Mouse (Mus musculus) lung, postnatal 0 days (tissue): Measurements from ENCODE around the gene Ehmt2. TPM values are rescaled to one million over a fixed set of nuclear protein-coding genes. Genes with fewer than 3 reads are reported as not detected.
A peak's percentile ranks its signal among the peaks of the same experiment; 100 is the strongest.
"Not testable (repeated sequence)": the region's sequence is repeated elsewhere in the genome, so short reads cannot be mapped to it uniquely, and the experiment has no call there.

Experiments
- ATAC-seq: fragments of 200-750 bp; cut with Nextera tagmentation; 2 replicates; pipeline ENCODE4 v1.8.0; 2017; ENCODE audit warnings: moderate library complexity
- DNase-seq: peaks from one replicate; pipeline ENCODE4 v3.0.0-alpha.2; 2016; ENCODE audit warnings: low spot score
- H3K27ac ChIP-seq: fragments of 300-500 bp; sonication (generic); 2 replicates; pipeline ENCODE4 v1.5.1; 2014; ENCODE audit warnings: antibody characterized with exemption, mild to moderate bottlenecking, low read length, mixed read lengths
- H3K27me3 ChIP-seq: fragments of 300-500 bp; sonication (generic); replicated peaks from 2 replicates; pipeline ENCODE4 v1.6.1; 2014; ENCODE audit warnings: low read length, mixed read lengths; ENCODE audit not compliant: insufficient read depth
- H3K36me3 ChIP-seq: fragments of 300-500 bp; sonication (generic); 2 replicates; pipeline ENCODE4 v1.6.1; 2014; ENCODE audit warnings: low read length, mixed read lengths; ENCODE audit not compliant: insufficient read depth
- H3K4me1 ChIP-seq: fragments of 300-500 bp; sonication (generic); 2 replicates; pipeline ENCODE4 v1.6.1; 2014; ENCODE audit warnings: antibody characterized with exemption, low read depth, low read length, mixed read lengths; ENCODE audit not compliant: insufficient read depth
- H3K4me2 ChIP-seq: fragments of 300-500 bp; sonication (generic); replicated peaks from 2 replicates; pipeline ENCODE4 v1.6.1; 2014; ENCODE audit warnings: low read depth, mild to moderate bottlenecking, low read length, moderate library complexity, mixed read lengths
- H3K4me3 ChIP-seq: fragments of 300-500 bp; sonication (generic); 2 replicates; pipeline ENCODE4 v1.5.1; 2014; ENCODE audit warnings: low read depth, low read length
- H3K9ac ChIP-seq: fragments of 300-500 bp; sonication (generic); replicated peaks from 2 replicates; pipeline ENCODE4 v1.6.1; 2014; ENCODE audit warnings: low read depth, mild to moderate bottlenecking
- H3K9me3 ChIP-seq: fragments of 300-500 bp; sonication (generic); 2 replicates; pipeline ENCODE4 v1.6.1; 2016; ENCODE audit warnings: low read length, mixed read lengths
- CTCF ChIP-seq: IDR thresholded peaks from 2 replicates; pipeline ENCODE4 v1.5.1; 2016; ENCODE audit warnings: antibody characterized with exemption, mild to moderate bottlenecking
- EP300 ChIP-seq: IDR thresholded peaks from 2 replicates; pipeline ENCODE4 v1.6.1; 2016; ENCODE audit warnings: antibody characterized with exemption, mild to moderate bottlenecking, control low read depth
- WGBS: fragments of 180-500 bp; shearing (Covaris S2); extraction: QIAGEN DNeasy Blood & Tissue Kit; methylation state at CpG from one replicate; pipeline ENCODE4 v1.1.7; 2014; 5-methylcytosine and 5-hydroxymethylcytosine counted together
- polyA plus RNA-seq: library from polyadenylated mRNA; unstranded; fragments of >200 nt; fragmentation: Nextera tagmentation; extraction: Ambion mirVana; gene quantifications from 2 replicates; pipeline ENCODE4 v1.2.1, GENCODE M21; 2015

The Ehmt2 gene
- polyA plus RNA-seq, 1 experiment from 2014 or later: 28.7 TPM

- Histone ChIP-seq H3K9ac (no peak overlapping the region), H3K4me3 (no peak overlapping the region), H3K36me3 (no peaks in the 10 kb centered on the region), H3K9me3 (no peaks in the 10 kb centered on the region), H3K4me1 (no peaks in the 10 kb centered on the region), H3K4me2 (no peak overlapping the region), H3K27me3 (no peaks in the 10 kb centered on the region), H3K27ac (no peak overlapping the region)
- TF ChIP-seq EP300: no peak
- TF ChIP-seq CTCF: no peak
- DNase-seq: no peak
- no peak for ATAC-seq
- 88% methylated on average over 4 of the region's 4 CpGs for WGBS
Measured at GRCm38 (mm10) chr17:34943128-34943815, 45.0 kb downstream of the Ehmt2 start.

DNA sequence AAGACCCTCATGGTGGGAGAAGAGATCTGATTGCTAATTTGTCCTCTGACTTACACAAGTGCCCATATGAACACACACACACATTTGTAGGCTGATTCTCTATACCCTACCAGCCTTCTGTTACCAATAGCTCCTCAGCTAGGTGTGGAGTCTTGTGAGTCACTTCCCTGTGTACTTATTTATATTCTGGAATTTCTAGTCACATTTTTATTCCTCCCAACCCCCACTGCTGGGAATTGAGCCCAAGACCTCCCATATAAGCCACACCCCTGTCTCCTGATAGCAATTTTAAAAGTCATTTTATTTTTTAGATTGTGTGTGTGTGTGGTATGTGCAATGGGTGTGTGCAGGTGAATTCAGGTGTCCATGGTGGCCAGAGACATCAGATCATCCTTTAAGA lies 46.1 kb downstream of the Ehmt2 start:
- H3K4me3 ChIP-seq: no peak overlapping the region
- ATAC-seq: peak; percentile 44
- TF ChIP-seq CTCF (no peak), EP300 (no peak)
- H3K27ac ChIP-seq: no peak overlapping the region
- H3K9ac ChIP-seq: no peak overlapping the region
- peak; percentile 51 for DNase-seq
- H3K36me3 ChIP-seq: no peaks in the 10 kb centered on the region
- H3K9me3 ChIP-seq: no peaks in the 10 kb centered on the region
- H3K27me3 ChIP-seq: no peaks in the 10 kb centered on the region
- H3K4me1 ChIP-seq: no peaks in the 10 kb centered on the region
- no peak overlapping the region for H3K4me2 ChIP-seq

DNA sequence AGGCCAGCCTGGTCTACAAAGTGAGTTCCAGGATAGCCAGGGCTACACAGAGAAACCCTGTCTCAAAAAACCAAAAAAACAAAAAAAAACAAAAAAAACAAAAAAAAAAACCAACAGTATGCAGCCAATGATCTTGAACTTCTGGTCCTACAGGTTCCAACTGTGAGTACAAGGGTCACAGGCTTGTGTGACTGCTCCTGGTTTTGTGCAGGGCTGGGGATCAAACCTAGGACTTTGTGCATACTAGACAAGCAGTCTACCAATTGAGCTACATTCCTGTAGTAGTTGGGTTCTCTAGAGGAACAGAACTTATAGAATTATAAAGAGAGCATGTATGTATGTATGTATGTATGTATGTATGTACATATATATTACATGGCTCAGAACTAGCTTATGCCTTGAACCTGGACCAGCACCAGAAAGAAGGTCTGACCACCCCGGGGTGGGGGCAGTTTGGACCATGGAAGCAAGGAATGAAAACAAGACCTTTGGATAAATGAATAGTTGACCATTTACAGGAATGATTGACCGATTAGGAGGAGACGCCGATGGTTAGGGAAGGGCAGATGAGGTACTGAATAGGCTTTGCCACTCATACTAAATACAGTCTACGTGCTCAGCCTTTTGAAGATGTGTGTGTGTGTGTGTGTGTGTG lies 48.3 kb downstream of the Ehmt2 start:
- DNase-seq: no peak
- H3K9ac ChIP-seq: no peak overlapping the region
- 87% methylated on average over 5 of the region's 5 CpGs for WGBS

GRCm38 (mm10) chr17:34947606-34948005 lies 49.3 kb downstream of the Ehmt2 start:
- H3K36me3 ChIP-seq: no peaks in the 10 kb centered on the region
- WGBS: 17% methylated on average over 8 of the region's 8 CpGs

More for the DNA sequence above, 48.3 kb downstream of the Ehmt2 start:
- Histone ChIP-seq H3K36me3 (no peaks in the 10 kb centered on the region), H3K4me2 (no peak overlapping the region), H3K4me1 (peaks cover 5% of the 10 kb centered on the region; the same call in 1 of the 2 replicates), H3K27me3 (no peaks in the 10 kb centered on the region), H3K27ac (no peak overlapping the region), H3K9me3 (no peaks in the 10 kb centered on the region), H3K4me3 (no peak overlapping the region)
- ATAC-seq: no peak
- TF ChIP-seq CTCF: no peak
- TF ChIP-seq EP300: no peak

DNA sequence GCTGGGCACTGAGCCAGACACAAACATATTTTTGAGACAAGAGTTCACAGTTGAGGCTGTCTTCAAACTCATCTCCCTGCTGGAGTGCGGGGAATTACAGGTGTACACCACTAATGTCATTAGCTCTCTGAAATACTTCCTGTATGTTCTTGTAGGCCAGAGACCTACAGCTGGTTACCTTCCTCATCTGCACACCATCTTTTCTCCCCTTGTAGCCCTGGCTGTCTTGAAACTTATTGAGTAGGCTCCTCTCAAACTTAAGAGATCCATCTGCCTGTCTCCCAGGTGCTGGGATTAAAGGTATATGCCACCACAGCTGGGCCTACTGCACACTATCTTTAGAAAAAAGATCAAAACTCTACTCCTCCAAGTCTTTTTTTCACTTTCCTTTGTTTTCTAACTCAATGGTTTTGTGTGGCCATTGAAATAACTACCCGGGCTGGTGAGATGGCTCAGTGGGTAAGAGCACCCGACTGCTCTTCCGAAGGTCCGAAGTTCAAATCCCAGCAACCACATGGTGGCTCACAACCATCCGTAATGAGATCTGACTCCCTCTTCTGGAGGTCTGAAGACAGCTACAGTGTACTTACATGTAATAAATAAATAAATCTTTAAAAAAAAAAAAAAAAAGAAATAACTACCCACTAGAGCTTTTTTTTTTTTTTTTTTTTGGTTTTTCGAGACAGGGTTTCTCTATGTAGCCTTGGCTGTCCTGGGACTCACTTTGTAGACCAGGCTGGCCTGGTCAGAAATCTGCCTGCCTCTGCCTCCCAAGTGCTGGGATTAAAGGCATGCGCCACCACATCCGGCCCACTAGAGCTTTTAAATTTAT lies 50.7 kb downstream of the Ehmt2 start:
- not testable (repeated sequence) for H3K4me2 ChIP-seq, H3K36me3 ChIP-seq, DNase-seq, H3K9ac ChIP-seq, H3K27me3 ChIP-seq, H3K9me3 ChIP-seq, ATAC-seq, H3K4me1 ChIP-seq, H3K4me3 ChIP-seq, H3K27ac ChIP-seq
- WGBS: 61% methylated on average over 8 of the region's 9 CpGs

More at GRCm38 (mm10) chr17:34947606-34948005, 49.3 kb downstream of the Ehmt2 start:
- peak; percentile 64 for DNase-seq
- no peaks in the 10 kb centered on the region for H3K27me3 ChIP-seq
- peak; percentile 69 for TF ChIP-seq CTCF
- no peak for TF ChIP-seq EP300
- H3K9ac ChIP-seq: no peak overlapping the region
- no peak overlapping the region for H3K4me3 ChIP-seq
- peaks cover 6% of the 10 kb centered on the region; the same call in 1 of the 2 replicates for H3K4me1 ChIP-seq
- no peak overlapping the region for H3K4me2 ChIP-seq
- ATAC-seq: peak; percentile 20; the same call in 1 of the 2 replicates
- H3K9me3 ChIP-seq: no peaks in the 10 kb centered on the region
- no peak overlapping the region for H3K27ac ChIP-seq

DNA sequence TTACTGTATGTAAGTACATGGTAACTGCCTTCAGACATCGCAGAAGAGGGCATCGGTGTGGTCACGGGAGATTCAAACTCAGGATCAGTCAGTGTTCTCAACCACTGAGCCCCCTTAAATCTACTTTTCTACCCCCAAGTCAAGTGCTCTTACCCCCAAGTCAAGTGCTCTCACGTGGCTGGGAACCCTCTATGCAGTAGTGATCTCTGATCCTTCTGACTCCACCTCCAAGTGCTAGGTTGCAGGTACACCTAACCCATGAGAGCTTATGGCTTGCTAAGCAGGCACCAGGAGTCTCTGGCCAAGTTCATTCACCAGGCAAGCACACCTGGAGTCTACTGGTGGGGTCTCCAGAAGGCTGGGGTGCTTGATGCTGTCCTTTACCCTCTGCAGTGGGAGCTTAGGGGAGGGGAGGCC lies 51.3 kb downstream of the Ehmt2 start:
- no peak overlapping the region for H3K4me2 ChIP-seq
- H3K9ac ChIP-seq: no peak overlapping the region
- no peak for DNase-seq
- no peaks in the 10 kb centered on the region for H3K36me3 ChIP-seq
- TF ChIP-seq EP300: no peak
- TF ChIP-seq CTCF: no peak
- no peaks in the 10 kb centered on the region for H3K27me3 ChIP-seq
- no peak overlapping the region for H3K27ac ChIP-seq
- ATAC-seq: no peak
- H3K9me3 ChIP-seq: no peaks in the 10 kb centered on the region
- 38% methylated on average over 4 of the region's 4 CpGs for WGBS
- no peak overlapping the region for H3K4me3 ChIP-seq
- H3K4me1 ChIP-seq: peaks cover 6% of the 10 kb centered on the region; the same call in 1 of the 2 replicates
